Mouse (Mus musculus): ENCODE data around the gene Cx3cr1. TPM values are rescaled to one million over a fixed set of nuclear protein-coding genes. Genes with fewer than 3 reads are reported as not detected.

Gene Cx3cr1
- polyA plus RNA-seq, 1 experiment from 2014 or later: 6.1 TPM

DNA sequence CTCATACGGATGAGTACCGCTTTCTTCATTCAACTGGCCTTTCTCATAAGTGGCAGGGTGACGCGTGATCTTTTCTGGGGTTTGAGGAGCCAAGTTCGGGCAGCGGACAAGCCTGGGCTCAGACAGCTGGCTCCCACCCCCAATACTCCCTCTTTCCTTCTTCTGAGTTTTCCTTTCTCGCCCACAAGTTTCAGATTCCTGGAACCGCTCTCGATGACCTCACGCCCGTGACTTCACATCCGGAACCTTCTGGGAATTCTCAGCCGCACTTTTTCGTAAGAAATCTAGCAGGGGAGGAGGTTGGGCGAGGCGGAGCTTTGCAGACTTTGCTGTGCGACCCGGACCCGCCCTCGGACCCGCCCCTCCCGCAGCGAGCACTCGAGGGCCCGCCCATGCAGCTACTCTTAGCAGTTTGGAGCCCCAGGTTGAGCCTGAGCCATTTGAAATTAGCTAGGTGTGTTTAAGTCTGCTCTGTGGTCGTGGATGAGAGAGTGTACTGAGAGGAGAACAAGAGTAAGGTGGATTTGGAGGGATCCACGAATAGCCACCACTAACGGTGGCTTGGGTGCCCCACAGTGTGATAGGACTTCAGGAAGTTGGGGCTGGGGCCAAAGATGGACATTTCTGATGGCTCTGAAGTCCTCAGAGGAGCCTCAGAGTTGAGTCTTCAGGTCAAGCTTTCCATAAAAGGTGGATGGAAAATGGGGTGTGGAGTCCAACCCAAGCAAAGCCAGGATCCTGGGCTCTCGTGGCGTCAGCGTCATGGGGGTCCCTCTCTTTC lies 67.5 kb downstream of the Cx3cr1 start:
- Histone ChIP-seq H3K4me3 (peak overlapping the region; percentile 56), H3K9me3 (no peaks in the 10 kb centered on the region), H3K4me1 (peaks cover 17% of the 10 kb centered on the region), H3K27me3 (replicated peaks; ENCODE audit: low read depth, poor library complexity, severe bottlenecking) (0 out of 2 replicates have a peak, but pooled peaks cover 3% of the 10 kb centered on the region), H3K36me3 (replicated peaks) (no peaks in the 10 kb centered on the region), H3K27ac (replicated peaks) (peak overlapping the region; percentile 82)
- 10% methylated on average over 31 of the region's 31 CpGs for WGBS
- peak; percentile 91 for DNase-seq (ENCODE audit: low spot score)

DNA sequence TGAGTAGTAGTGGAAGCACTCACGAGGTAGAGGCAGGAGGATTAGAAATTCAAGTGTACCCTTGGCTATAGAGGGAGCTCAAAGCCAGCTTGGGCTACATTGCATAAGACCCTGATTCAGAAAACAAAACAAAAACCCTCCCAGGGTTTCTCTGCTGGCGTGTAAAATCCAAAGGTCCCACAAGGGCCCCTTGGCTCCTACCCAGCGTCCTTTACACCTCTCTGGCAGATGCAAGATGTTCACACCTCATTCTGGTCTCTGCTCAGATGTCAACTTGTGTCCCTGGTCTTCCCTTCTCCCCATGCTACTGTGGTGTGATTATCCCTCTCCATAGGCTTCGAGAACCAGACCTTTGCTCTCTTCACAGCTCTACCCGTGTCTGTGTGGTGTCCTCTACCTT lies 68.9 kb downstream of the Cx3cr1 start:
- H3K9me3 ChIP-seq: no peaks in the 10 kb centered on the region
- H3K27me3 ChIP-seq (replicated peaks; ENCODE audit: low read depth, poor library complexity, severe bottlenecking): 0 out of 2 replicates have a peak, but pooled peaks cover 3% of the 10 kb centered on the region
- no peak for DNase-seq (ENCODE audit: low spot score)
- H3K27ac ChIP-seq (replicated peaks): no peak overlapping the region
- WGBS: 76% methylated on average over 5 of the region's 5 CpGs
- no peak overlapping the region for H3K4me3 ChIP-seq
- H3K4me1 ChIP-seq: peaks cover 14% of the 10 kb centered on the region
- H3K36me3 ChIP-seq (replicated peaks): no peaks in the 10 kb centered on the region

DNA sequence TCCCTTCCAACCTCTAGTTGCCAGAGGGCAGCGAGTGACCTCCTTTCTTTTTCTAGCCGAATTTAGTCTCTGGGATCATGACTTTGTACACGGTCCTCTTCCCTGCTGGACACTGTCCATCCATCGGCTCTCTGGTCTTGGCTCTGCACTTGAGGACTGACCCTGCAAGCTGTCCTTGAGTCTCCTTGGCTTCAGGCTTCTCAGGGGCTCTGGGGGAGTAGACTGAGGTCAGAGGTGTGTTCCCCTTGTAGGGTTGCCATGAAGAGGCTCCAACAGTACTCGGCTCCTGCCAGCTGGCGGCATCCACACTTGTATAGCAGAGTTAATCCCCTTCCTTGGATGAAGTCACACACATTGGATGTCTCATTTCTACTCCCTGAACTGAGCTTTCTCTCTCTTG lies 70.0 kb downstream of the Cx3cr1 start:
- peaks cover 13% of the 10 kb centered on the region for H3K4me1 ChIP-seq
- no peaks in the 10 kb centered on the region for H3K36me3 ChIP-seq (replicated peaks)
- H3K27ac ChIP-seq (replicated peaks): no peak overlapping the region
- DNase-seq (ENCODE audit: low spot score): no peak
- H3K27me3 ChIP-seq (replicated peaks; ENCODE audit: low read depth, poor library complexity, severe bottlenecking): 0 out of 2 replicates have a peak, but pooled peaks cover 3% of the 10 kb centered on the region
- H3K4me3 ChIP-seq: no peak overlapping the region
- no peaks in the 10 kb centered on the region for H3K9me3 ChIP-seq
- 75% methylated on average over 6 of the region's 6 CpGs for WGBS

DNA sequence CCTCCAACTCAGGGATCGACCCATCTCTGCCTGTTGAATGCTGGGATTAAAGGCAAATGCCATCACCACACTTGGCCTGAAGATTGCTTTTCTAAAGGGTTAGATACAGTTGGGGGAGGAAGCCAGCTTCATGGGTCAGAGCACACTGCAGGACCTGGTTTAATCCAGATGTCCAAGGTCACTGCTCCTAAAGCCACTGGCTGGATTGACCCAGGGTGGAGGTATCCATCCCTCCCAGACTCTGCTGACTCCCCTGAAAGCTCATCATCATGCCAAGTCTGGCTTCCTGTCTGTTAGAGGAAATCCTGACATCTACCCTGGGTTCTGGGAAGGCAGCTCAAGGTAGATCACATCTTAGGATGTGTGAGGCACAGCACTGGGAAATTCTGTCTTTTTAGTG lies 70.9 kb downstream of the Cx3cr1 start:
- H3K4me1 ChIP-seq: peaks cover 13% of the 10 kb centered on the region
- no peak overlapping the region for H3K27ac ChIP-seq (replicated peaks)
- H3K27me3 ChIP-seq (replicated peaks; ENCODE audit: low read depth, poor library complexity, severe bottlenecking): 0 out of 2 replicates have a peak, but pooled peaks cover 3% of the 10 kb centered on the region
- no peaks in the 10 kb centered on the region for H3K9me3 ChIP-seq
- H3K36me3 ChIP-seq (replicated peaks): no peaks in the 10 kb centered on the region
- 83% methylated on average over 1 of the region's 1 CpGs for WGBS
- no peak overlapping the region for H3K4me3 ChIP-seq
- no peak for DNase-seq (ENCODE audit: low spot score)

DNA sequence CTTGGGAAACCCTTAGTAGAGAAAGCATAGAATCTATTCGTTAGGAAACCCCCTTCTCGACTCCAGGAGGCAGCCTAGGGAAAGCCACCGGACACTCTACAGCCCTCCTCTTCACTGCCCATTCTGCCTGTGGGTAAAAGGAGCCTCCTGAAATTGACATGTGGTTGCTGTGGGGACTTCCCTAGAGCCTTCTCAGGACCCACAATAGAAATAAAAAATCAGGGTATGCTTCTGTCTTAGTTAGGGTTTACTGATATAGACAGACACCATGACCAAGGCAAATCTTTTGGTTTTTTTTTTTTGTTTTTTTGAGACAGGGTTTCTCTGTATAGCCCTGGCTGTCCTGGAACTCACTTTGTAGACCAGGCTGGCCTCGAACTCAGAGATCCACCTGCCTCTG lies 73.6 kb downstream of the Cx3cr1 start:
- DNase-seq (ENCODE audit: low spot score): no peak

DNA sequence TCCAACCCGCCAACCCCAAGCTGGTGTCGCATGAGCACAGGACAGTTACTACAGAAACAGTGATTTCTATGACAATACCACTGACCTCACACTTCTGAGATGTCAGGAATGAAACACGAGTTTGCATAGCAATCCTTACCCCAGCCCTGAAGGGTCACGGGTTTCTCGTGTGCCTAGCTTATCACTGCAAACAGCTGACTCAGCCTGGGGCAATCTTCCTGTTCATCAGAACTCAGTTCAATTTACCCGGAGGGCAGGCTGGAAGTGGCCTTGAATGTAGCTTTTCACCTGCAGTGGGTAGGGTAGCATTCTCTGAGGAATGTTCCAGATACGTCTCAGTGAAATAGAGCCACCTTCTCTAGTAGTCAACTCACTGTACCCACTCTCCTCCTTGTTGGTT lies 75.5 kb downstream of the Cx3cr1 start:
- Histone ChIP-seq H3K27me3 (replicated peaks; ENCODE audit: low read depth, poor library complexity, severe bottlenecking) (no peaks in the 10 kb centered on the region), H3K27ac (replicated peaks) (no peak overlapping the region), H3K4me3 (no peak overlapping the region), H3K9me3 (no peaks in the 10 kb centered on the region), H3K36me3 (replicated peaks) (no peaks in the 10 kb centered on the region), H3K4me1 (no peaks in the 10 kb centered on the region)
- DNase-seq (ENCODE audit: low spot score): no peak
- 75% methylated on average over 7 of the region's 7 CpGs for WGBS

More for the DNA sequence above, 73.6 kb downstream of the Cx3cr1 start:
- H3K4me1 ChIP-seq: no peaks in the 10 kb centered on the region
- 81% methylated on average over 4 of the region's 4 CpGs for WGBS
- H3K4me3 ChIP-seq: no peak overlapping the region
- H3K27me3 ChIP-seq (replicated peaks; ENCODE audit: low read depth, poor library complexity, severe bottlenecking): 0 out of 2 replicates have a peak, but pooled peaks cover 3% of the 10 kb centered on the region
- H3K27ac ChIP-seq (replicated peaks): no peak overlapping the region
- H3K36me3 ChIP-seq (replicated peaks): no peaks in the 10 kb centered on the region
- H3K9me3 ChIP-seq: no peaks in the 10 kb centered on the region

DNA sequence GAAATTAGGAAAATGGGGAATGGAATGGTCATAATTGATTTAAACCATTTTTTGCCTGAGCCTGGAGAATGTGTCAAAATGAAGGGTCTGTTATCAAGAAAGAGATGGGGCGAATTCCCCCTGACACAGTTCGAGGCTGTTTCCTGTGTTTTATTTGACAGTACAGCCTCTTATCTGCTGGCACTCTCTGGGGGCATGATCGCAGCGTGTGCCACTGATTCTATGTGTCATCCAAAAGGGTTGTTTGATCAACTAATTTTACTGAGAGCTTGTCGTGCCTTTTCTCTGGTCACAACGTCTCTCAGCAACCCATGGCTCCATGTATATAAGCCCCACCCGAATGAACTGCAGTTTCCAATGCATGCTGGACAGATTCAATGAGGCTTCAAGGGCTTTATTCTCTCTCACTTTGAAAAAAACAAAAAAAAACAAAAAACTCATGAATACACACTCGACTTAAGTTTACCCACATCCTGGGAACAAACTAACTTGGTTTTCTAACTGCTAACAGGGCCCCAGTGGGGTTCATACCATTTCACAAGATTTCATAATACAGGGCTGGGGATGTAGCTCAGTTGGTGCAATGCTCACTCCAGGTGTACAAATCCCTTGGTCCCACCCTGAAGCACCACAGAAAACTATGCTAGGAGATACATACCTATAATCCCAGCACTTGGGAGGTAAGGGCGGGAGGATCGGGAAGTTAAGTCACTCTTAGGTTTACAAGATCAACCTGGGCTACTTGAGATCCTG lies 76.4 kb downstream of the Cx3cr1 start:
- Histone ChIP-seq H3K4me3 (no peak overlapping the region), H3K9me3 (no peaks in the 10 kb centered on the region), H3K27ac (replicated peaks) (no peak overlapping the region), H3K27me3 (replicated peaks; ENCODE audit: low read depth, poor library complexity, severe bottlenecking) (no peaks in the 10 kb centered on the region), H3K4me1 (no peaks in the 10 kb centered on the region), H3K36me3 (replicated peaks) (no peaks in the 10 kb centered on the region)
- 81% methylated on average over 10 of the region's 10 CpGs for WGBS
- no peak for DNase-seq (ENCODE audit: low spot score)

DNA sequence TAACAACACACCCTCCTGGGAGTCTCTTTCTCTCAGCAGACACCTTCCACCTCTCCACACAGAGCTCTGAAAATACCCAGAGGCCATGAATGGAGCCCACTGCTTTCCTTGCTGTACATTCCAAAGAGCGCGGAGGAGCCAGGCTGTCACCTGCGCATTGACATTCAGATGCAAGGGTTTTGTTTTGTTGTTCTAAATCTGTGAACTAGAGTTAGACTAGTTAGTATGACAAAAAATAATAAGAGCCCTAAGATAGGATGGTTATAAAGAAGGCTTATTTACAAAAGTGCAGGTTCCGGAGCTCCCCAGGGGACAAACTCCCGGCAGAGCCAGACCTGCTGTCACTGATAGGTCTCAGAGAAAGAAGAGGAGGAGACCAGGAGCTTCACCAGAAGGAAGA lies 78.4 kb downstream of the Cx3cr1 start:
- no peak overlapping the region for H3K27ac ChIP-seq (replicated peaks)
- WGBS: 15% methylated on average over 5 of the region's 5 CpGs
- no peak for DNase-seq (ENCODE audit: low spot score)
- no peak overlapping the region for H3K4me3 ChIP-seq
- H3K27me3 ChIP-seq (replicated peaks; ENCODE audit: low read depth, poor library complexity, severe bottlenecking): no peaks in the 10 kb centered on the region
- no peaks in the 10 kb centered on the region for H3K36me3 ChIP-seq (replicated peaks)
- H3K4me1 ChIP-seq: peaks cover 8% of the 10 kb centered on the region; the same call in 1 of the 2 replicates
- H3K9me3 ChIP-seq: no peaks in the 10 kb centered on the region

DNA sequence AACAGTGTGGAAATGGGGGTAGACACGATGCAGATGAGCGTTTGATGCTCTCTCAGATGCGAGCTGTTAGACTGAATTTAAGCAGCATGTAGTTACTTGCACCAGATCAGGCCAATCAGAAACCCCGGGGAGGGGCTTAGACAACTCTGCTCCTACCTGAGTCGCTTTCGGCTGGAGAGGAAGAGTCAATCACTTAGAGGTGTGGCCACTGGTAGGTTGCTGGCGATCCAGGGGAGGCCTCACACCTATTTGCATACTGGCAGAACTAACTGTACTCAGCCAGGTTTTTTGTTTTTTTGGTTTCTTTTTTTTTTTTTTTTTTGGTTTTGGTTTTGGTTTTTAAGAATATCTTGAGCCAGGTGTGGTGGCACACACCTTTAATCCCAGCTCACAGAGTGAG lies 81.4 kb downstream of the Cx3cr1 start:
- WGBS: 45% methylated on average over 7 of the region's 7 CpGs

DNA sequence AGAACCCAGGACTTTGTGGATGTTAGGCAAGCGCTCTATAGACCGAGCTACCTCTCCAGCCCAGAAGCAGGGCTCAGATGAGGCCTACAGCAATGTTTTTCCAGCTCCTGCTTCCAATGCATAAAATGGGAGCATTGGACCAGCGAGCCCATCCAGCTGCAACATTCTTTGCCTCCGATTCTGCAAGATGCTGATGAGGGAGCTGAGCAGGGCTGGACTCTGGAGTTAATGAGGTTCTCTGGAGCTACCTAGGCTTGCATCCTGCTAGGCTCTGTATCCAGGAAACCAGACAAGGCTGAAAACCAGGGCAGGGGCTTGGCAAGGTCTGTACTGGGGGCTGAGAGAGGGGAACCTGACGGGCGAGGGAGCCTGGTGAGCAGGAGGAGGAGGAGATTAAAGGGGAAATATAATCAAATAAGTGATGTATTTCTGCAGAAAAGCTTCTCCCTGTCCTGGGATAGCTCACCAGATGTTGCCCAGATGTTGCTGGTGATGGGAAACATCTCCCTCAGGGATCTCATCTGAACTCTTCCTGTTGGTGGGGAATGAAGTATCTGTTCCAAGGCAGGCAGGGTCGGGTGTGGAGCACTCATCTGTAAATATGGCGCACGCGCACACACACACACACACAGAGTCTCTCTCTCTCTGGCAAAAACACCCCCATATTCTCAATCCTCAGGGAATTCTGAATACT lies 83.7 kb downstream of the Cx3cr1 start:
- 72% methylated on average over 10 of the region's 10 CpGs for WGBS

More for the DNA sequence above, 81.4 kb downstream of the Cx3cr1 start:
- Histone ChIP-seq H3K4me3 (no peak overlapping the region), H3K36me3 (replicated peaks) (no peaks in the 10 kb centered on the region), H3K27me3 (replicated peaks; ENCODE audit: low read depth, poor library complexity, severe bottlenecking) (no peaks in the 10 kb centered on the region), H3K4me1 (peaks cover 32% of the 10 kb centered on the region), H3K9me3 (no peaks in the 10 kb centered on the region), H3K27ac (replicated peaks) (no peak overlapping the region)
- DNase-seq (ENCODE audit: low spot score): no peak

DNA sequence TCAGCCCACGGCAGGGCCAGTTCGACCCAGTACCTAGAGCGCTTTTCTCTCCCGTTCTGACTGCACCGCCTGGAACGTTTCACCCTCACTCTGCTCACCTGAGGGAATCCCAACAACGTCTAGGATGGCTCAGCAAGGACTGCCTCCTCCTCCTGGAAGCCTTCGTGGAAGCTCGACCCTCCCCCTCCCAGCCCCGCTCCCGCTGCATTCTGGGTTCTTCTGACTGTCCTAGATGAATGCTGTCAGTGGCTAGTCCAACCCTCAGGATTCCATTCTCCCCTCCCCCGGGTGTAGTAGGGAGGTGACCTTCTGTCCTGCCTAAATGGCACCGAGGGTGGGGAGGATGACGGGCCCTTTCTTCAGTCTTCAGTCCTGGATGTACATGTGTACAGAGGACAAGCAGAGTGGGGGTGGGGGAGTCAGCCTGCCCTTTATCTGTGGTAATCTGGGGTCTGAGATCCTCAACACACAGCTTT lies 85.1 kb downstream of the Cx3cr1 start, which contains the start of gene Csrnp1:
Csrnp1 (minus strand) TSS at position 123 of the 476 bp plus-strand sequence.
- Histone ChIP-seq H3K27me3 (replicated peaks; ENCODE audit: low read depth, poor library complexity, severe bottlenecking) (no peaks in the 10 kb centered on the region), H3K4me3 (peak within 1 kb of the TSS; percentile 78), H3K36me3 (replicated peaks) (no peaks in the 10 kb centered on the region), H3K4me1 (peaks cover 69% of the 10 kb centered on the region), H3K9me3 (no peaks in the 10 kb centered on the region), H3K27ac (replicated peaks) (peak within 1 kb of the TSS; percentile 93)
- DNase-seq (ENCODE audit: low spot score): peak; percentile 64
- WGBS: 3% methylated on average over 14 of the region's 14 CpGs

More for the DNA sequence above, 83.7 kb downstream of the Cx3cr1 start:
- Histone ChIP-seq H3K9me3 (no peaks in the 10 kb centered on the region), H3K36me3 (replicated peaks) (no peaks in the 10 kb centered on the region), H3K27ac (replicated peaks) (0 out of 2 replicates have a peak overlapping the region, but pooled peaks have one; percentile 51), H3K4me1 (peaks cover 55% of the 10 kb centered on the region), H3K27me3 (replicated peaks; ENCODE audit: low read depth, poor library complexity, severe bottlenecking) (no peaks in the 10 kb centered on the region), H3K4me3 (no peak overlapping the region)
- DNase-seq (ENCODE audit: low spot score): no peak

Data from embryonic facial prominence, embryonic 10.5 days (tissue).